Comparison of ENCODE assay signal across 34 mouse cellular contexts in the genomic region with DNA sequence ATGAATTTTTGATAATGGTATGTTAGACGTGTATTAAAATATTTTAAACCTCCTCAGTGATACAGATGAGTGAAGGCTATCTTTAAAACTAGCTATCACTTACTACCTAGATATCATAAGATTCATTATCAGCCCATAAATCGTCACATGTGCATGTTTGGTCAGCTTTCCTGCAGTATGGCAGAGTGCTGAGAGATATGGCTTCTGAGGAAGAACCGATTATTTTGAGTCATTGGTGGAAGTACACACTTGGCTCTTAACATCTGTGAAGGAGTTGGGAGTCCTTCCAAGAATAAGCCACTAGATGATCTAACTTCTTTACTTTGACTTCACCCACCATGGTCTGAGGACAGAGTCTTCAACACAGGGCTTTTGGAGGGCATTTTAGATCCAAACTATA.
"Had no signal": no experiment of that assay in that cellular context is flagged by ENCODE, and none has a peak within 500 bp of the region (broad histone marks: within the 10 kb centered on the region; RNA-seq: fewer than 3 reads in every experiment).

No protein-coding gene starts in this region.

- H3K36me3 ChIP-seq: heart, embryonic 15.5 days; hindbrain, embryonic 12.5 days; hindbrain, embryonic 15.5 days; intestine, embryonic 15.5 days had no signal

- H3K9ac ChIP-seq: heart, embryonic 12.5 days; heart, embryonic 13.5 days; heart, embryonic 15.5 days; hindbrain, embryonic 12.5 days; hindbrain, embryonic 13.5 days; hindbrain, embryonic 14.5 days; hindbrain, embryonic 15.5 days; intestine, embryonic 15.5 days; kidney, embryonic 15.5 days had no signal

- H3K4me1 ChIP-seq: heart, embryonic 12.5 days; heart, embryonic 13.5 days; heart, embryonic 15.5 days; hindbrain, embryonic 10.5 days; hindbrain, embryonic 12.5 days; hindbrain, embryonic 13.5 days; hindbrain, embryonic 15.5 days; intestine, embryonic 15.5 days; kidney, embryonic 15.5 days had no signal

- ATAC-seq: hindbrain, embryonic 16.5 days; hindbrain, postnatal 0 days; inflammation-experienced regulatory T-cells, adult 6 months; intestine, embryonic 15.5 days; intestine, embryonic 16.5 days; intestine, postnatal 0 days had no signal

- H3K4me3 ChIP-seq: heart, embryonic 12.5 days; heart, embryonic 13.5 days; heart, embryonic 15.5 days; hindbrain, embryonic 10.5 days; hindbrain, embryonic 12.5 days; hindbrain, embryonic 13.5 days; hindbrain, embryonic 15.5 days; intestine, embryonic 15.5 days; kidney, embryonic 15.5 days; layer of hippocampus, adult 2 months had no signal

- DNase-seq: heart, postnatal 10 days; heart, postnatal 14 days; heart, postnatal 36 days; heart, postnatal 4 days; kidney, adult 11 months; kidney, adult 18-20 months; kidney, adult 2 months; kidney, adult 8-10 months; kidney, adult 9 months; kidney, postnatal 10 days; kidney, postnatal 14 days; kidney, postnatal 25 days; kidney, postnatal 36 days; kidney, postnatal 4 days; layer of hippocampus, adult 9-11 months; layer of hippocampus, postnatal 36 days had no signal

- H3K9me3 ChIP-seq: heart, embryonic 12.5 days; heart, embryonic 13.5 days; heart, embryonic 15.5 days; hindbrain, embryonic 10.5 days; hindbrain, embryonic 12.5 days; hindbrain, embryonic 13.5 days; hindbrain, embryonic 15.5 days; intestine, embryonic 15.5 days; kidney, embryonic 15.5 days had no signal

- H3K27me3 ChIP-seq: heart, embryonic 12.5 days; heart, embryonic 13.5 days; heart, embryonic 15.5 days; hindbrain, embryonic 12.5 days; hindbrain, embryonic 13.5 days; hindbrain, embryonic 15.5 days; intestine, embryonic 15.5 days; kidney, embryonic 15.5 days had no signal

- H3K27ac ChIP-seq: heart, embryonic 13.5 days; heart, embryonic 15.5 days; hindbrain, embryonic 10.5 days; hindbrain, embryonic 12.5 days; hindbrain, embryonic 13.5 days; hindbrain, embryonic 14.5 days; hindbrain, embryonic 15.5 days; hindbrain, postnatal 0 days; intestine, embryonic 15.5 days; kidney, embryonic 15.5 days; kidney, postnatal 0 days; layer of hippocampus, adult 2 months had no signal

- H3K4me2 ChIP-seq: heart, embryonic 11.5 days; heart, embryonic 12.5 days; heart, embryonic 13.5 days; heart, embryonic 15.5 days; hindbrain, embryonic 12.5 days; hindbrain, embryonic 13.5 days; hindbrain, embryonic 14.5 days; hindbrain, embryonic 15.5 days; intestine, embryonic 15.5 days; kidney, embryonic 15.5 days had no signal
